Mouse (Mus musculus) hindlimb bud, embryonic 11.5 days (tissue): ENCODE measurements around the gene Cald1.

ENCODE experiments used
- DNase-seq: peaks from one replicate; pipeline ENCODE4 v3.0.0-alpha.2; 2012; ENCODE audit warnings: low read depth, low spot score; ENCODE audit errors: extremely low spot score

The Cald1 gene

GRCm38 (mm10) chr6:34750487-34751120 lies 152.3 kb downstream of the Cald1 start:
- DNase-seq = no peak

GRCm38 (mm10) chr6:34751625-34752024 lies 153.3 kb downstream of the Cald1 start:
- DNase-seq = no peak

GRCm38 (mm10) chr6:34754448-34754847 lies 156.1 kb downstream of the Cald1 start:
- DNase-seq = peak; percentile 41

GRCm38 (mm10) chr6:34758340-34758739 lies 160.0 kb downstream of the Cald1 start:
- no peak for DNase-seq

- DNase-seq = peak; percentile 28
Measured at GRCm38 (mm10) chr6:34760023-34760422, 161.7 kb downstream of the Cald1 start.

- DNase-seq = no peak
Measured at GRCm38 (mm10) chr6:34765721-34766120, 167.4 kb downstream of the Cald1 start.

GRCm38 (mm10) chr6:34769984-34770383 lies 171.7 kb downstream of the Cald1 start:
- DNase-seq = no peak

GRCm38 (mm10) chr6:34770491-34770890 lies 172.2 kb downstream of the Cald1 start:
- DNase-seq = no peak

GRCm38 (mm10) chr6:34776396-34776795 lies 178.1 kb downstream of the Cald1 start:
- no peak for DNase-seq

- DNase-seq = no peak
Measured at GRCm38 (mm10) chr6:34777094-34777493, 178.8 kb downstream of the Cald1 start.

- DNase-seq = no peak
Measured at GRCm38 (mm10) chr6:34777981-34778668, 179.8 kb downstream of the Cald1 start.

GRCm38 (mm10) chr6:34780231-34780942 lies 182.1 kb downstream of the Cald1 start, which contains the start of gene Agbl3:
Gene Agbl3, plus strand, starts transcription at chr6:34780432.
- DNase-seq = peak; percentile 92

GRCm38 (mm10) chr6:34780943-34781289 lies 182.6 kb downstream of the Cald1 start:
- no peak for DNase-seq

- no peak for DNase-seq
Measured at GRCm38 (mm10) chr6:34782493-34782892, 184.2 kb downstream of the Cald1 start.

GRCm38 (mm10) chr6:34796881-34797280 lies 198.6 kb downstream of the Cald1 start:
- DNase-seq = no peak

- DNase-seq = no peak
Measured at GRCm38 (mm10) chr6:34797887-34798286, 199.6 kb downstream of the Cald1 start.

GRCm38 (mm10) chr6:34805582-34805981 lies 207.3 kb downstream of the Cald1 start:
- DNase-seq = no peak

- DNase-seq = no peak
Measured at GRCm38 (mm10) chr6:34810651-34811050, 212.4 kb downstream of the Cald1 start.

- DNase-seq = no peak
Measured at GRCm38 (mm10) chr6:34824406-34824805, 226.1 kb downstream of the Cald1 start.
